Mouse (Mus musculus) CH12.LX (cell line): ENCODE results near the gene Zbed4. TPM values are rescaled to one million over a fixed set of nuclear protein-coding genes. Genes with fewer than 3 reads are reported as not detected.

Experiments
- DNase-seq: peaks from one replicate; pipeline ENCODE4 v3.0.0-alpha.2; 2013; ENCODE audit errors: extremely low read depth
- H3K27ac ChIP-seq: 2 replicates; pipeline ENCODE4 v1.5.1; 2012; ENCODE audit warnings: low read depth, mild to moderate bottlenecking, control low read depth, moderate library complexity; ENCODE audit not compliant: insufficient read depth
- H3K27me3 ChIP-seq: replicated peaks from 2 replicates; pipeline ENCODE3; 2012; ENCODE audit warnings: inconsistent platforms
- H3K36me3 ChIP-seq, 2 experiments: replicated peaks in 1 of 2; 2 replicates each; pipeline versions ENCODE3 to v1.6.1; 2012; ENCODE audit warnings: inconsistent platforms in 1 of 2, low read length in 1 of 2, mild to moderate bottlenecking in 1 of 2, mixed read lengths in 1 of 2, moderate library complexity in 1 of 2; ENCODE audit not compliant: control insufficient read depth in 1 of 2, insufficient read depth in 1 of 2
- H3K4me1 ChIP-seq, 2 experiments: 2 replicates each; pipeline ENCODE4 v1.6.1; 2012; ENCODE audit warnings: inconsistent platforms in 1 of 2, moderate library complexity in 1 of 2; ENCODE audit not compliant: insufficient read depth in 2 of 2, control insufficient read depth in 1 of 2
- H3K4me2 ChIP-seq: 2 replicates; pipeline ENCODE4 v1.6.1; 2012; ENCODE audit warnings: low read depth, mild to moderate bottlenecking, control low read depth; ENCODE audit not compliant: poor library complexity, insufficient read depth, severe bottlenecking
- H3K4me3 ChIP-seq, 3 experiments: fragments of 150-350 bp in 1 of 3; sonication (generic) in 1 of 3; replicated peaks in 1 of 3; 2 replicates each; pipeline versions ENCODE3 to v1.5.1; 2011 to 2012; ENCODE audit warnings: low read depth in 2 of 3, low read length in 2 of 3, mild to moderate bottlenecking in 2 of 3, moderate library complexity in 2 of 3, control low read depth in 1 of 3, improper control_type of control experiment in 1 of 3, inconsistent platforms in 1 of 3, mixed read lengths in 1 of 3; ENCODE audit not compliant: poor library complexity in 1 of 3
- H3K79me2 ChIP-seq: replicated peaks from 2 replicates; pipeline ENCODE4 v1.6.1; 2012; ENCODE audit warnings: mild to moderate bottlenecking, moderate library complexity; ENCODE audit not compliant: control insufficient read depth, poor library complexity, insufficient read depth, severe bottlenecking; ENCODE audit errors: extremely low read depth
- H3K9ac ChIP-seq: 2 replicates; pipeline ENCODE4 v1.6.1; 2012; ENCODE audit warnings: low read depth, mild to moderate bottlenecking, control low read depth, moderate library complexity; ENCODE audit not compliant: insufficient read depth
- H3K9me3 ChIP-seq: replicated peaks from 2 replicates; pipeline ENCODE3; 2012; ENCODE audit warnings: low read length, inconsistent platforms, mixed read lengths
- CHD1 ChIP-seq: IDR thresholded peaks from 2 replicates; pipeline ENCODE4 v1.6.1; 2012; ENCODE audit warnings: low read depth, low read length, improper control_type of control experiment, inconsistent platforms
- E2F4 ChIP-seq: IDR thresholded peaks from 2 replicates; pipeline ENCODE4 v1.6.1; 2011; ENCODE audit warnings: low read depth, low read length, improper control_type of control experiment; ENCODE audit not compliant: insufficient replicate concordance
- ELF1 ChIP-seq: IDR thresholded peaks from 2 replicates; pipeline ENCODE4 v1.6.1; 2014; ENCODE audit warnings: low read depth, mild to moderate bottlenecking, inconsistent platforms, low read length, improper control_type of control experiment
- EP300 ChIP-seq: IDR thresholded peaks from 2 replicates; pipeline ENCODE4 v1.6.1; 2011; ENCODE audit warnings: low read length, improper control_type of control experiment
- JUN ChIP-seq: IDR thresholded peaks from 2 replicates; pipeline ENCODE4 v1.6.1; 2011; ENCODE audit warnings: low read depth, mild to moderate bottlenecking, low read length, improper control_type of control experiment, moderate library complexity; ENCODE audit not compliant: insufficient read depth
- KAT2A ChIP-seq: IDR thresholded peaks from 2 replicates; pipeline ENCODE4 v1.6.1; 2012; ENCODE audit warnings: low read length, improper control_type of control experiment, inconsistent platforms; ENCODE audit not compliant: insufficient replicate concordance
- MAFK ChIP-seq: IDR thresholded peaks from 2 replicates; pipeline ENCODE4 v1.6.1; 2011; ENCODE audit warnings: low read length, improper control_type of control experiment; ENCODE audit not compliant: insufficient replicate concordance
- MAX ChIP-seq: IDR thresholded peaks from 2 replicates; pipeline ENCODE4 v1.6.1; 2011; ENCODE audit warnings: low read length, improper control_type of control experiment
- MAZ ChIP-seq: IDR thresholded peaks from 2 replicates; pipeline ENCODE4 v1.6.1; 2012; ENCODE audit warnings: low read depth, mild to moderate bottlenecking, inconsistent platforms, low read length, improper control_type of control experiment, moderate library complexity
- MEF2A ChIP-seq: IDR thresholded peaks from 2 replicates; pipeline ENCODE4 v1.6.1; 2014; ENCODE audit warnings: low read depth, mild to moderate bottlenecking, inconsistent platforms, low read length, improper control_type of control experiment, borderline replicate concordance
- MXI1 ChIP-seq: IDR thresholded peaks from 2 replicates; pipeline ENCODE4 v1.6.1; 2011; ENCODE audit warnings: mild to moderate bottlenecking, low read depth, low read length, improper control_type of control experiment
- NRF1 ChIP-seq: IDR thresholded peaks from 2 replicates; pipeline ENCODE4 v1.6.1; 2014; ENCODE audit warnings: low read depth, mild to moderate bottlenecking, inconsistent platforms, low read length, improper control_type of control experiment, moderate library complexity
- PAX5 ChIP-seq: IDR thresholded peaks from 2 replicates; pipeline ENCODE4 v1.6.1; 2012; ENCODE audit warnings: low read length, inconsistent platforms, mixed read lengths
- POLR2A ChIP-seq: IDR thresholded peaks from 2 replicates; pipeline ENCODE4 v1.6.1; 2011; ENCODE audit warnings: low read depth, mild to moderate bottlenecking, improper control_type of control experiment, low read length
- RCOR1 ChIP-seq: conservative IDR thresholded peaks from 2 replicates; pipeline ENCODE4 v1.6.1; 2012; ENCODE audit warnings: low read depth, mild to moderate bottlenecking, inconsistent platforms, low read length, improper control_type of control experiment
- SIN3A ChIP-seq: IDR thresholded peaks from 2 replicates; pipeline ENCODE4 v1.6.1; 2012; ENCODE audit warnings: low read length, improper control_type of control experiment, inconsistent platforms
- SMC3 ChIP-seq: IDR thresholded peaks from 2 replicates; pipeline ENCODE4 v1.6.1; 2011; ENCODE audit warnings: low read depth, low read length, improper control_type of control experiment
- ZNF384 ChIP-seq: IDR thresholded peaks from 2 replicates; pipeline ENCODE4 v1.6.1; 2012; ENCODE audit warnings: low read depth, low read length, improper control_type of control experiment, inconsistent platforms
- dilution Hi-C: fragments of 300-500 bp; cut with MboI; formaldehyde crosslinking; loops from 2 replicates; pipeline ENCODE4 v1.14.3; 2020; ENCODE audit warnings: low sequenced_read_pairs; ENCODE audit not compliant: extremely low pct_unique_long_range_greater_than_20kb, extremely low pct_ligation_motif_present
- in situ Hi-C: fragments of 300-500 bp; cut with MboI; formaldehyde crosslinking; loops from 3 replicates; pipeline ENCODE4 v1.14.3; 2019; ENCODE audit warnings: low sequenced_read_pairs, low pct_ligation_motif_present, low pct_unique_long_range_greater_than_20kb, mixed read lengths
- polyA plus RNA-seq: library from polyadenylated mRNA; unstranded; fragments of >175 nt; gene quantifications from 2 replicates; pipeline ENCODE4 v1.2.1, GENCODE M21; 2012; ENCODE audit warnings: low read depth; ENCODE audit not compliant: insufficient read length
- total RNA-seq, 2 experiments: library from RNA; depleted of rRNA; stranded (reverse); fragments of 300-350 nt in 1 of 2; fragments of >200 nt in 1 of 2; gene quantifications; 2 replicates each; pipeline ENCODE4 v1.2.3; 2012 to 2014

The Zbed4 gene
- total and polyA plus RNA-seq, 3 experiments, result 11.0 to 16.7 (median 13.8) TPM

DNA sequence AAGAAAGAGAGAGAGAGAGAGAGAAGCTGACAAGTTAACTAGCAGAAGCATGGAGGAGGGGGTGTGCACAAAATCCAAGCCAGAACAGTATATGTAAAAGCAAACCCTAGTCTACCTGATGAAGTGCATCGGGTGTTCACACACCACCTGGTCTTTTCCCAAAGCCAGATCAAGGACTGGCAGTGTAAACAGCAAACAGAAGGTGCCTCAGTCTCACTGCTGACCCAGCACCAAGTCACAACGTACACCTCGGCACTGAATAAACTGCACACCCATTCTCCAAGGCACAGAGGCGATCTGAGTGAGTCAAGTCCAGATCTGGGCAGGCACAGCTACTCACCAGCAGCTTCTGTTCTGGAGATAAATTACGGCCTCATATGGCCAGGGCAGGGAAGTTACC lies 26.4 kb upstream of the Zbed4 start:
- peaks cover 64 to 80% of the 10 kb centered on the region in 2 experiments for H3K36me3 ChIP-seq
- no peak overlapping the region for H3K4me3 ChIP-seq
- in situ Hi-C loops, result no loop called here
- TF ChIP-seq JUN, result no peak
- TF ChIP-seq EP300, result no peak
- no peak for TF ChIP-seq MAX
- no peak for TF ChIP-seq NRF1
- no peak for TF ChIP-seq MXI1
- no peak for TF ChIP-seq PAX5
- TF ChIP-seq, all 38 proteins: peak for 0
- Histone ChIP-seq H3K9me3 (no peaks in the 10 kb centered on the region), H3K79me2 (peaks cover 76% of the 10 kb centered on the region), H3K4me1 (peaks cover 0 to 6% of the 10 kb centered on the region in 2 experiments; a peak in 1 of 4 replicates), H3K4me2 (no peak overlapping the region), H3K9ac (no peak overlapping the region), H3K27me3 (no peaks in the 10 kb centered on the region), H3K27ac (no peak overlapping the region)
- dilution Hi-C loops, result no loop called here
- no peak for DNase-seq

DNA sequence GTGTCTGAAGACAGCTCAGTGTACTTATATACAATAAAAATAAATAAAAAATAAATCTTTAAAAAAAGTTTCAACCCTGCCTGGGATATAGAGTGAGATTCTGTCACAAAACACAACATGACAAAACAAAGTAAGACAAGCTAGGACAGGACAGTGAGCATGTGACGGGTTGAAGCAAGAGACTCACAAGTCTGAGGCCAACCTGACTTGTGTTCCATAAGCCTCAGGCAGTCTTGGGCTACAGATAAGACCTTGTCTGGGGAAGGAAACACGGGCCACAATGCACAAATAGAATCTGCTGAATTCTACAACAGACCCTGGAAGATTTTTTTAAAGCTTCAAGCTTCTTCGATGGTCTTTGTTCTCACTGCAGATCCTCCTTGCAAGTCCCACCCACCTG lies 24.3 kb upstream of the Zbed4 start:
- no peak for TF ChIP-seq SIN3A
- TF ChIP-seq ELF1, result no peak
- TF ChIP-seq ZNF384, result no peak
- TF ChIP-seq KAT2A, result no peak
- TF ChIP-seq MAX, result no peak
- TF ChIP-seq RCOR1, result no peak
- TF ChIP-seq MEF2A, result no peak
- no peak for TF ChIP-seq POLR2A
- no peak for TF ChIP-seq MAFK
- no peak for TF ChIP-seq CHD1
- TF ChIP-seq MXI1, result no peak
- TF ChIP-seq, all 38 proteins: peak for 0
- no peak for DNase-seq
- Histone ChIP-seq H3K9me3 (no peaks in the 10 kb centered on the region), H3K27ac (no peak overlapping the region), H3K36me3 (peaks cover 55 to 80% of the 10 kb centered on the region in 2 experiments), H3K9ac (no peak overlapping the region), H3K79me2 (peaks cover 77% of the 10 kb centered on the region), H3K27me3 (no peaks in the 10 kb centered on the region), H3K4me2 (no peak overlapping the region), H3K4me1 (peaks cover 6 to 18% of the 10 kb centered on the region in 2 experiments; a peak in 2 of 4 replicates), H3K4me3 (no peak overlapping the region)
- dilution Hi-C loops, result no loop called here
- in situ Hi-C loops, result no loop called here

DNA sequence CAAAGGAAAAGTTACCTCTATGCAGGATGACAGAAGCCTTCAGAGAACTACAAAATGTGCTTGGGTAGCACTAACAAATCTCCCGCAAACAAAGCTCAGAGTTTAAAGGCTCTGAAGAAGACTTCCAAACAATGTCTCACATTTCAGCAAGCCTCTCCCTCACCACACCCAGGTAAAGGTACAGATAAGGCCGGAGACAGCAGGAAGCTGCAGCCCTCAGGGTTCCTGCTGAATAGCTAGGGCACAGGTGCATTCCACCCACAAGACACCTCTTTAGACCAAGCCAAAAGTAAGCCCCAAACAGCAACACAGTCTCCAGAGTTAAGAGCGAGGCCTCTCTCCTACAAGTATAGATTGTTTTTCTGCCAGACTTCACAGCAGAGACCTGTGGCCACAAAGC lies 20.7 kb upstream of the Zbed4 start:
- DNase-seq, result no peak
- dilution Hi-C loops, result no loop called here
- H3K36me3 ChIP-seq, result peaks cover 29 to 47% of the 10 kb centered on the region in 2 experiments
- peaks cover 10 to 29% of the 10 kb centered on the region in 2 experiments; a peak in 3 of 4 replicates for H3K4me1 ChIP-seq
- no peaks in the 10 kb centered on the region for H3K9me3 ChIP-seq
- no peak overlapping the region for H3K4me2 ChIP-seq
- in situ Hi-C loops, result no loop called here
- H3K4me3 ChIP-seq, result no peak overlapping the region
- H3K27me3 ChIP-seq, result no peaks in the 10 kb centered on the region
- no peak for TF ChIP-seq SMC3
- no peak for TF ChIP-seq POLR2A
- no peak for TF ChIP-seq ZNF384
- no peak for TF ChIP-seq E2F4
- no peak for TF ChIP-seq MAZ
- no peak overlapping the region for H3K9ac ChIP-seq
- no peak overlapping the region for H3K27ac ChIP-seq
- H3K79me2 ChIP-seq, result peaks cover 62% of the 10 kb centered on the region
